Mouse (Mus musculus) lung, adult 18-20 months (tissue): ENCODE results near the gene Uimc1.

ENCODE experiments used
- DNase-seq, 2 experiments: peaks; one replicate each; pipeline ENCODE4 v3.0.0; 2022; ENCODE audit warnings: mixed read lengths in 2 of 2

Gene Uimc1

GRCm38 (mm10) chr13:55024215-55024614 lies 75.9 kb downstream of the Uimc1 start:
- no peak for DNase-seq

GRCm38 (mm10) chr13:55022715-55023114 lies 77.4 kb downstream of the Uimc1 start:
- peak in 1 of 2 experiments; percentile 17 for DNase-seq

DNA sequence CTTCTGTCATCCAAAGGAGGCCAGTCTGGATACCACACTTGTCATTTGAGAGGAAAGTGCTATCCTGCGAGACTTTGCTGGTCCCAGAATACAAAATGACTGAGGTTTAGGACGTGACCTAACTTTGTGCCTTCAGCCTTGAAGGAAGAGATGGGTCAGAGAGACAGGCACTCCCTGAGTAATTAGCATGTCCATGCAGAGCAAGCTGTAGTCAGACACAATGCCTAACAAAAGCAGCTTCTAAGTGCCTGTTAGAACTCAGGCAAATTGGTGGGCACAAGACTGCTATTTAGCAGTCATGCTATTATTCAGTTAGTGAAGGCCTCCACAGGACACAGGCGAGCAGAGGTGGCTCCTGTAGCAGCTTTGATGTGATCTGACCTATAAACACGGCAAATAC lies 77.8 kb downstream of the Uimc1 start:
- DNase-seq, result no peak

GRCm38 (mm10) chr13:55021194-55021779 lies 78.8 kb downstream of the Uimc1 start, which contains the start of gene Hk3:
TSS of gene Hk3 (minus strand) at chr13:55021385.
- DNase-seq, result peak; percentile 38 to 45

GRCm38 (mm10) chr13:55020051-55020450 lies 80.0 kb downstream of the Uimc1 start:
- DNase-seq, result no peak

DNA sequence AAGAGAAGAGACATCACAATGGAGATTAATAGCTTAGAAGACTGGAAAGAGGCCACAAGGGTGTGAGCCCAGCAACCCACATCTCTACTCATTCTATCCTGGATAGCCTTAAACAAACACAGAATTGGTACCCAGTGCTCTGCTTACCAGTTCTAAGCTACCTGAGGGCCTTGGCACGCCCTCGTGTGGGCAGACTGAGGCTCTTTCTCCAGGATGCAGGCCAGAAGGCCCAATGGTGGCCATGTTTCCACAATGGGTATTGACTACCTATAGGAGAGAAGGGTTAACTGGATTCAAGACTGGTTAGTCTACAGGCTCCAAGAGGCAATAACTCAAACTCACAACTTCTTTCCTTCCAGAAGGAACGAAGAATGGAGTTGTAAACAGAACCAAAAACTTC lies 80.9 kb downstream of the Uimc1 start:
- DNase-seq, result no peak

DNA sequence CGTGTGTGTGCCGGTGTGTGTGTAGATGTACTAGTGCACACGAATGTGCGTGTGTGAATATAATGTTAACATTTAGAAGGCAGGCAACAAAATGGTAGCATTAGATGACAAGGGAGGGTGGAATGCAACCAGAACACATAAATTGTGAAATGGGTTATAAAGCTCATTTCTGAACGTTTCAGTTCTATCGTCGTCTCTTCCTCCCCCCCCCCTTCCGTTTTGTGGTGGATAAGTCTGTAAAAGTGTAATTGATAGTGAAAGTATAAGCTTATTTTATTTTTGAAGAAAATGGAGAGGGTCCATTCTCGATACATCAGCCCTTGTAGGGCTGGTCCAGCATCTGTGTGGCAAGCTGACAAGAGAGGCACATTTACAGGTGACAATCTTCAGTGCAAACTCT lies 81.4 kb downstream of the Uimc1 start:
- no peak for DNase-seq

DNA sequence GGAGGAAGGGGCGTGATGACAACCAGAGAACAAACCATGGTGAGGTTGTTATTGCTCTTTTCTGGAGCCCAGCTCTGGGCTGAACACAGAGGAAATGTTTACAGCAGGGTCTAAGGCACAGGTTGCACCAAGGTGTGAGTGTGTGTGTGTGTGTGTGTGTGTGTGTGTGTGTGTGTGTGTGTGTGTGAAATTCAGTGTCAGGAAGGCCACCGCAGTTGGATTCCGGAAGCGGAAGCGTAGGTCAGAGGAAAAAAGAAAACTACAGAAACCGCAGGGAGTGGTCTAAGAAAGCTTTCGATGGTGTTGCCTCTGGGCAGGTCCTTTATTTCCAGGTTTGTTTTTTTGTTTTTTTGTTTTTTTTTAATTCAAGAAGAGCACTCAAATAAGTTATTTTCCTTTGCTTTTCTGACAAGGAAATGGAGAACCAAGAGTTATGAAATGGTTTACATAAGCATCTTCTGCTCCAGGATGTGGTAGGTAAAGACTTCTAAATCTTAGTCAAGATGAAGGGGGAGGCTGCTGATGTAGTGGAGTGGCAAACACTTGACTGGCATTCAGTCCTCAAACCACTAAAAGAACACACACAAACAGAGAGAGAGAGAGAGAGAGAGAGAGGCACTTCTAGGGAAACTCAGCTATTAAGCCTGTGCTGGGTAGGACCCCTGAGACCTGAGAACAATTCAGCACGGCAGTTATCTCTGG lies 82.1 kb downstream of the Uimc1 start:
- DNase-seq, result no peak

GRCm38 (mm10) chr13:55017154-55017897 lies 82.8 kb downstream of the Uimc1 start:
- no peak for DNase-seq

DNA sequence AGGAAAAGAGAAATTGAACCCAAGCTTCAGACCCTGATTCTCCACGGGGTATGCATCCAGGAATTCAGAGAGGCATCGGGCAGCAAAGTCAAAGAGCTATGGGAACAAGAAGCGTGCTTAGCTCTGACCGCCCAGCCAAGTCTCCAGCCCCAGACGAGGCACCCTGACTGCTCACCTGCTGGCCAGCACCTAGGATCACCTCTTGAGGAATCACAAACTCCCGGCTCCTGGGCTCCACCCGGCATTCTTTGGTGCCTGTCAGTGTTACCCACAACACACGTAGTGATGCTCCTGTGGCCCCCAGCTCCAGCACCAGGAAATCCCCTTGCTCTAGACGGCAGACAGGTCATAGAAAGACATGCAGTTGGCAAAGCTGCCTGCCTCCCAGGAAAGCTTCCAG lies 85.6 kb downstream of the Uimc1 start:
- DNase-seq, result no peak

DNA sequence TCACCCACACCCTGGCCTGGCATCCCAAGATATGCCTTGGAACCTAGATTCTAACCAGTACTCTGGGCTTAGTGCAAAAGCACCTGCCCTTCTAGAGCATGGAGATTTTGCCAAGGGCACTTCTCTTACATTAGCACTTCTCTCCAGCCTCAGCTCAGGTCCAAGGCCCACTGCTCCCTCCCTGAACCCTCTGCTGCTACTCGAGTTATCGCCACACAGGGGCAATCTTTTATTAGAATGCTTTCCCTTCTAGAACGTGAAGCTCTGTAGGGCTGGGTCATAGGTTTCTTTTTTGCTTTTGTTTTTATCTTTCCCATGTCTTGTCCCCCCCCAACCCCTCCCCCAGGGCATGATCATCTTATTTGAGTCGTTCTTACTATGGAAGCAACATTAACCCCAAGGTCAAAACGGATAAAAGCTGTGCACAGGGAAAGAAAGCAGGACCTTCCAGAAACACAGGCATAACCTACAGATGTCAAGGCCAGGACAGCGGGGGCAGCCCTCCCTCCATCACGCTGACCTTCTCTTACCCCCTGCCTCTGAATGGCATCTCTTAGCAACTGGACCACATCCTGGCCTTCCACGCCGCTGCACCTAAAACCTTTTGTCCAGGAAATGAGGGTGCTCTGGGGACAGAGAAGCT lies 86.3 kb downstream of the Uimc1 start:
- no peak for DNase-seq

DNA sequence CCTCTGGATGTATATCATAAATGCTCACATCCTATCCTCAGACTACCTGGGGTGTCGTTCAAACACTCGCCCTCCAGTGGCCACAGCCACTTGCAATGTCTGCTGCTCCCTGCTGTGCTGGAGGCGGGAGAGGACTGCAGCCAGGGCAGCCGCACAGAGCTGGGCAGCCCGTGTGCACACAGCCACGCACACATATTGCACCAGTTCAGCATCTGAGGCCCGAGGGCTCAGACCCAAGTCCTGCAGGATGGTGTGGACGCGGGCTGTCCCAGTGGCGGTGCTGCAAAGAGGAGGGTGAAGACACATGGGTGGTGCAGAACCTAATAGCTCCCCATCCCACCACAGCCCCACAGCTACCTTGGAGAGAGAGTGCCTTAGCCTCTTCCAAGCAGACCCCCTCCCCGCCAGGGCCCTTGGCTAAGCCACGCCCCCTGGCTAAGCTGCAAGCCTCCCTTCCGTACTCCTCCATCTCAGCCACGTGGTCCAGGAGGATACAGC lies 88.1 kb downstream of the Uimc1 start:
- DNase-seq, result no peak

DNA sequence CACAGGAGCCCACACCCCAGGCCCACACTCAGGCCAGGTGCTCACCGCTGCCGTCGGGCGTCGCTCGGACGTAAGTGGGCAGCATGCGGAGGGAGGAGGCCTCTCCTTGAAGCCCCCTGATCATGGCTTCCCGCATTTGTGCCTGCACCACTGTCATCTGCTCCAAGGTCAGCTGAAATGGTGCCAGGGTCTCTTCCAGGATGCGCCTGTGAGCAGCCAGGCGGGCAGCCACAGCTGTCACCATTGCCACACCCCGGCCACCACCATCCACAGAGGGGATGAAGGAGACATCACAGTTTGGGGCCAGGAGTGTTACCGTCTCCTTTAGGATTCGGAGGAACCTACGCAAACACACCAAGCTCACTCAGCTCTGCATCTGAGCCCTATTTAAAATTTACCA lies 89.0 kb downstream of the Uimc1 start:
- no peak for DNase-seq

DNA sequence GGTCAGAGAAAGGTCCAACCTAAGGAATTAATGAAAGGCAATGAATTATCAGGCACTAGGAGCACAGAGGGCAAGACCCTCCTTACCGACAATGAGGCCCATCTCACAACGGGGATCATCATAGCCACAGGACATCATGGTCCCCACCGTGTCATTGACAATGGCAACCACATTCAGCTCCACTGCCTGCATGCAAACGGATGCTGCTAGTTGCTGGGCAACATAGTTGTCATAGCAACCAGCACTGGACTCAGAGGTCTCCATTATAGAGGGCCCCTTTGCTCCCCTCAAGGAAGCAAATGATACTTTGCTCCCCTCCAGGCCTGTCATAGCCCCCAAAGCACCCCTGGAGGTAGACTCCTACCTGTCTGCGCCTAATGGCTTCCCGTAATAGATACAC lies 91.5 kb downstream of the Uimc1 start:
- DNase-seq, result no peak

DNA sequence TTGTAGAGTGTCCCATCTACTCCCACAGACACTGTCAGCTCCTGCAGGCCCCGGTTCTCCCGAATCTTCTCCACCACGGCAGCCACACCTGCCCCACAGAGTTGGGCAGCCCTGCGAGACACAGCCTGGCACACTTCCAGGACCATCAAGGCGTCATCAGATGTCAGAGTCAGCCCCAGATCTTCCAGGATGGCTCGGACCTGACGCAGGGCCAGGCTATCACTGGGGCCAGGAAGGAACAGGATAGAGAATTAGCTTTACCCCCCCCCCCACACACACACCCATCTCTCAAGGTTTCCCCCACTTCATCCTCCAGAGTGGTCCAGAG lies 93.7 kb downstream of the Uimc1 start:
- DNase-seq, result no peak

DNA sequence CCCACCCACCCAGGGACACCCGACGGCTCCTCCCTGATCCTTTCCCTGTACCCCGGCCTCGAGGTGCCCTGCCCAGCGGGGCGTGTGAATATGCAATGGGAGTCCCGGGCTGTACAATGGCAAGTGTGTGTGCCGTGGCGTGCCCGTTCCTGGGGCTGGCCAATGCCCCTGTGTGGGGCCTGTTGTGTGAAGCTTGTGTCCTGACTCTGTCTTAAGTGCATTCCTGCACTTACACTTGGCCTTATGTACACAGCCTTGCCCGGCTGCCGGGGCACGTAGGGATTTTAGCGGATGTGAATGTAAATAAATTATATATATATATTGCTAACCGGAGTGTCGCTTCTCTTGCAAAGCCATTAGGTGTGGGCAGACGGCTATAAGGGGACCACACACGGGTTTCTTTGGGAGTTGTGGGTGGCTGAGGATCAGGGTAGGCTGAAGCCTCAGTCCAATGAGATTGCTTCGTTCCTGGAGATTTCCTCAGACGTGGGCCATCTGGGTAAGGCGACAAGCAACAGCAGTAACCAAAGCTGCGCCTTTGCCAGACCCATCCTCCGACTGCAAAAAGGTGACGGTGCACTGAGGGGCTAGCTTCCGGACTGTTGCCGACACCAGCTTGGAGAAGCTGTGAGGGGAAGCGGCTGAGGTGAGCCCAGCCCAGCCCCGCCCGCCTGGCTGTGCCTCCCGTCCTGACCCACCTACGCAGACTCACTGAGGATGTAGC lies 94.2 kb downstream of the Uimc1 start:
- DNase-seq, result peak in 1 of 2 experiments; percentile 32

DNA sequence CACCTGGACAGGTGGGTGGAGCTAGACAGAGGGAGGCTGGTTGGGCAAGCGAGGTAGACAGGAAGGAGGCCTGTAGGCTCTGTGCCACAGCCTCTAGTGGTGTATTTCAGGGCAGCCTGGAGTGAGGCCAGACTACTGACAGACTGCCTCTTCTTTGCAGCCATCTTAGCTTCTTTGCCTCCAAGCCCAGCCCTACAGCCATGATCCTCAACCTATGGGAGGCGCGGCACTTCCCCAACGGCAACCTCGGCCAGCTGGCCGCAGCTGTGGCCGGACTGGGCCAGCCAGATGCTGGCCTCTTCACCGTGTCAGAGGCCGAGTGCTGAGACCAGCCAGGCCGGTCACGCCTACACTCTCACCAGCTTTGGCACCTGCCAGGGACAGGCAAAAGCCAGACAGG lies 95.5 kb downstream of the Uimc1 start:
- DNase-seq, result peak; percentile 52 to 62

GRCm38 (mm10) chr13:55002090-55002489 lies 98.0 kb downstream of the Uimc1 start:
- DNase-seq, result no peak

DNA sequence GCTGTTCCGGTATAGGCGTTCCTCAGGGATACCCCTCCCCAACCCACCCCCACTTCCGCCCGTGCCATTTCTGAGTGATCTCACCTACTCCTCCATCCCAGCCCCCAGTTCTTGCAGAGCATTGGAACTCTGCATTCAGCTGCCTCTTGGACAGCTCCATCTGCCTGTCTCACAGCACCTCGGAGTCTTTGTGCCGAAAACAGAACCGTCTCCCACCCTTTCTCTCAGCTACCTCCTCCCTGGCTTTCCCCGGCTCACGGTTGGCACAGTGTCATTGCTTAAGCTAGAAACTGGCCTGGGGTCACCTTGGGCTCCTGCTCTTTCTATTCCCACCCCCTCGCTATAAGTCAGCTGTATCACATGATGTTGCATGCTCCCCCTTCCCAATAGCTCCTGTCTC lies 99.7 kb downstream of the Uimc1 start:
- DNase-seq, result no peak

- DNase-seq, result no peak
Measured at GRCm38 (mm10) chr13:54997568-54997967, 102.5 kb downstream of the Uimc1 start.

GRCm38 (mm10) chr13:54995161-54995560 lies 104.9 kb downstream of the Uimc1 start:
- DNase-seq, result no peak

- DNase-seq, result no peak
Measured at GRCm38 (mm10) chr13:54994576-54994975, 105.5 kb downstream of the Uimc1 start.

GRCm38 (mm10) chr13:54992215-54992614 lies 107.9 kb downstream of the Uimc1 start:
- no peak for DNase-seq
